Mouse (Mus musculus): Measurements from ENCODE around the gene Snd1. TPM values are rescaled to one million over a fixed set of nuclear protein-coding genes. Genes with fewer than 3 reads are reported as not detected.

Snd1 gene
- polyA plus RNA-seq, 2 experiments: 104 to 120 TPM

DNA sequence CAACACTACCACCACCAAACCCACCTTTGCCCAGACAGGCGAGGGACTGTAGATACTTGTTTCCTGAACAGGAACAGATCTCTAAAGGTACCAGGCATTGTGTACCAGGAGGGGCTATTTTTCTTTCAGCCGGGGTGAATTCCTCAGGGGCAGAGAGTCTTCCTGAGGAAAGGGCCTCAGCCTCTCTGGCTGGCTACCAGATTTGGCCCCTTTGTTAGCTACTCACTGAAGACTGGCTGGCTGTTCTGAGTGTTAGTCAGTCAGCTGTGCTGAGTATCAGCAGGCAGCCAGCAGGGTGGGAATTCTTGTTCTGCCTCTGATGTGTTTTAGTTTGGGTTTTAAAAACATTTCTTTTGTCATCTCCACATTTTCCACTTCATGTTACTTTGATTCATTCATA is 158.2 kb downstream of the Snd1 start:
- H3K27me3 ChIP-seq (ENCODE audit: control insufficient read depth, insufficient read depth, low read length): no peaks in the 10 kb centered on the region
- no peak overlapping the region for H3K4me3 ChIP-seq (replicated peaks; ENCODE audit: low read length)
- no peak overlapping the region for H3K9ac ChIP-seq (ENCODE audit: low read depth, low read length, severe bottlenecking)
- no peaks in the 10 kb centered on the region for H3K9me3 ChIP-seq (ENCODE audit: control insufficient read depth, low read length)
- H3K36me3 ChIP-seq (ENCODE audit: control insufficient read depth, insufficient read depth, low read length): no peaks in the 10 kb centered on the region
- H3K4me2 ChIP-seq (replicated peaks; ENCODE audit: low read depth, low read length, severe bottlenecking): no peak overlapping the region
- WGBS: 63% methylated on average over 2 of the region's 2 CpGs
- TF ChIP-seq POLR2A (IDR thresholded peaks at IDR 0.05; ENCODE audit: borderline replicate concordance, extremely low read depth, insufficient read depth, insufficient read length): no peak
- no peak overlapping the region for H3K27ac ChIP-seq (replicated peaks; ENCODE audit: low read depth, low read length)
- DNase-seq (ENCODE audit: low spot score) (no peak), ATAC-seq (ENCODE audit: low FRiP score, low read depth) (no peak)
- peaks cover 27% of the 10 kb centered on the region; the same call in 1 of the 2 replicates for H3K4me1 ChIP-seq (ENCODE audit: control insufficient read depth, insufficient read depth, low read length)

DNA sequence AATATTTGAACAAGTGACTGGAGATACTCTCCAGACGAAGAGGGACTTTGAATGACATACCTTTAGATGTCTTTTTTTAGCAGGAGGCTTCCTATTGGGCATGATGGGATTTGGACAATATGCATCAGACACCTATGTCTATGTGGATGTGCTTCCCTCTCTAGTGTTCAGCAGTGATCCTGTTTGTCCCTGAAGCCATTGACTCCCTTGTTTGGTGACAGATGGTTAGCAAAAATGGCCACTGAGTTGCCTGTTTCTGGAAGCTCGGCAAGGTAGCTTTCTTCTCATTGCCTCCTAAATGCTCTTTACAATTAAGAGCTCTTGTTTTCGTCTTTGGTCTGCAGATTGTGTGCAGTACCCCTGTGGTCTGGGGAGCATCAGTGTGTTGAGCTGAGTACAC is 158.7 kb downstream of the Snd1 start:
- H3K27ac ChIP-seq (replicated peaks; ENCODE audit: low read depth, low read length): no peak overlapping the region
- no peak for ATAC-seq (ENCODE audit: low FRiP score, low read depth)
- H3K27me3 ChIP-seq (ENCODE audit: control insufficient read depth, insufficient read depth, low read length): no peaks in the 10 kb centered on the region
- 58% methylated on average over 3 of the region's 3 CpGs for WGBS
- H3K9me3 ChIP-seq (ENCODE audit: control insufficient read depth, low read length): no peaks in the 10 kb centered on the region
- no peak overlapping the region for H3K4me2 ChIP-seq (replicated peaks; ENCODE audit: low read depth, low read length, severe bottlenecking)
- no peaks in the 10 kb centered on the region for H3K36me3 ChIP-seq (ENCODE audit: control insufficient read depth, insufficient read depth, low read length)
- peaks cover 27% of the 10 kb centered on the region; the same call in 1 of the 2 replicates for H3K4me1 ChIP-seq (ENCODE audit: control insufficient read depth, insufficient read depth, low read length)
- no peak for DNase-seq (ENCODE audit: low spot score)
- no peak overlapping the region for H3K9ac ChIP-seq (ENCODE audit: low read depth, low read length, severe bottlenecking)
- H3K4me3 ChIP-seq (replicated peaks; ENCODE audit: low read length): no peak overlapping the region
- TF ChIP-seq POLR2A (IDR thresholded peaks at IDR 0.05; ENCODE audit: borderline replicate concordance, extremely low read depth, insufficient read depth, insufficient read length): no peak

DNA sequence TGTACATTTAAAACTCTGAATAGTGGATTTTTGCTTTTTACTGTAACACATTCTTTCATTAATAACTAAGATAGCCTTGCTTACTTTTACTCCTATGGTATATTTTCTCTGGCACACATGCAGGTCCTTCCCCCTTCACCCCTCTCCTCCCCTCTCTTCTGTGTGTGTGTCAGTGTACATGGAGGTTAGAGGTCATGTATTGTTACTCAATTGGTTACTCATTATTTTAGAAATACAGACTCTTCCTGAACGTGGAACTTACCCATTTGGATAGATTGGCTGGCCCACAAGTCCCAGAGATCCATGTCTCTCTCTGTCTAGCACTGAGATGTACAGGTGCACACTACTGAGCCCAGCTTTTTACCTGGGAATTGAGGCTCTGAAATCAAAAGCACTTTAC is 160.2 kb downstream of the Snd1 start:
- no peak for ATAC-seq (ENCODE audit: low FRiP score, low read depth)

DNA sequence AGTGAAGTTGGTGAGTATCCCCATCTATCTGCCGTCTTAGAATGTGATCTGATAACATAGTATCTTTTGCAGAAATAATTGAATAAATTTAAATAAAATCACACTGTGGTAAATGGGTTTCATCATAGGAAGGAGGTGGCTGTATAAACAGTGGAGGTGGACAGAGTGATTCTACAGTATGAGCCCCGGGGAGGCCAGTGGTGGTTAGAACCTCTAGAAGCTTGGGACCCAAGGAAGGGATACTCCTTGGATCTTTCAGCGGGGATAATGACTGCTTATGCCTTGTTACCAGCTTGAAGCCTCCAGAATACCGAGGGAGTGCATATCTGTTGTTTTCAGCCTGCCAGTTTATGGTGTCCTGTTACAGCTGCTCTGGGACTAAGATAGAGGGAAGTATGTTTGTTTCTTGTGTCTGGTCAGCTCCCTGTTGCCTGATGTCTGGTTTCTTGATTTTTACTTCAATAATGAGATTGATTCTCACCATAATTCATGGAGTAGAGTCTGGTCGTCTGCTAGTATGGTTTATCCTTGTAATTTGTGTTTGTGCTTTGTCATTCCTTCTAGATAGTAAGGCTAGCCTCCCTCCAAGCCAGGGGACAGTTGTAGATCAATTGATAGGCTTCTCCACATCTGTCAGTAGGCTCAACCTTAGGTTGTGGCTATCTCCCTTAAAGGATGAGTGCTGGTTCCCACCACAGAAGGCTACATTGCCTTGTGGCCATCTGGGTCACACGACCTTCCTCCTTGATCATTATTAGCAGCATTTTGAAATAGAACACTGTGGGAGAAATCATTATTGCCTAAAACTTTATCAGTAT is 160.8 kb downstream of the Snd1 start:
- Histone ChIP-seq H3K27ac (replicated peaks; ENCODE audit: low read depth, low read length) (no peak overlapping the region), H3K27me3 (ENCODE audit: control insufficient read depth, insufficient read depth, low read length) (no peaks in the 10 kb centered on the region), H3K4me2 (replicated peaks; ENCODE audit: low read depth, low read length, severe bottlenecking) (no peak overlapping the region), H3K4me1 (ENCODE audit: control insufficient read depth, insufficient read depth, low read length) (peaks cover 27% of the 10 kb centered on the region; the same call in 1 of the 2 replicates), H3K36me3 (ENCODE audit: control insufficient read depth, insufficient read depth, low read length) (no peaks in the 10 kb centered on the region), H3K4me3 (replicated peaks; ENCODE audit: low read length) (no peak overlapping the region), H3K9me3 (ENCODE audit: control insufficient read depth, low read length) (no peaks in the 10 kb centered on the region), H3K9ac (ENCODE audit: low read depth, low read length, severe bottlenecking) (no peak overlapping the region)
- ATAC-seq (ENCODE audit: low FRiP score, low read depth) (no peak), DNase-seq (ENCODE audit: low spot score) (no peak)
- WGBS: 72% methylated on average over 6 of the region's 6 CpGs
- no peak for TF ChIP-seq POLR2A (IDR thresholded peaks at IDR 0.05; ENCODE audit: borderline replicate concordance, extremely low read depth, insufficient read depth, insufficient read length)

More for the DNA sequence above, 160.2 kb downstream of the Snd1 start:
- no peaks in the 10 kb centered on the region for H3K36me3 ChIP-seq (ENCODE audit: control insufficient read depth, insufficient read depth, low read length)
- H3K4me2 ChIP-seq (replicated peaks; ENCODE audit: low read depth, low read length, severe bottlenecking): no peak overlapping the region
- no peak overlapping the region for H3K9ac ChIP-seq (ENCODE audit: low read depth, low read length, severe bottlenecking)
- no peak for DNase-seq (ENCODE audit: low spot score)
- no peak for TF ChIP-seq POLR2A (IDR thresholded peaks at IDR 0.05; ENCODE audit: borderline replicate concordance, extremely low read depth, insufficient read depth, insufficient read length)
- H3K27me3 ChIP-seq (ENCODE audit: control insufficient read depth, insufficient read depth, low read length): no peaks in the 10 kb centered on the region
- no peaks in the 10 kb centered on the region for H3K9me3 ChIP-seq (ENCODE audit: control insufficient read depth, low read length)
- WGBS: 80% methylated on average over 1 of the region's 1 CpGs
- no peak overlapping the region for H3K27ac ChIP-seq (replicated peaks; ENCODE audit: low read depth, low read length)
- no peak overlapping the region for H3K4me3 ChIP-seq (replicated peaks; ENCODE audit: low read length)
- H3K4me1 ChIP-seq (ENCODE audit: control insufficient read depth, insufficient read depth, low read length): peaks cover 27% of the 10 kb centered on the region; the same call in 1 of the 2 replicates

DNA sequence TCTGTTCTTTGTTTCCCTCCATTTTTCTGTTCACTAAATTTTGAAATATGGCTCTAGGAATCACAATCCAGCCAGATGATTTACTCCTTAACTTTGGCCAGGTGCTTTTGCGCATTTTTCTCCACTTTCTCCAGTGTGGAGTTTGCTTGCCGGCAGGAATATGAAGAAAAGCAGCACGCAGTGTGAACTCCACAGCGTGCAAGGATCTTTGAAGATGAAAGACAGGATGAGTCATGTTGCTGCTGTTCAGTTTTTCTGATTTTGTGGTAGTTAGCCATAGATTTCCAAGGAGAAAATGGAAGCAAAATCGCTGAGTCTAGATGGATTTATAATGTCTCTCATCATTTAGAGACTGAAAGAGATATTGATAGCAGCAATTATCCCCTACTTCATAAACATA is 165.1 kb downstream of the Snd1 start:
- peaks cover 17% of the 10 kb centered on the region; the same call in 1 of the 2 replicates for H3K4me1 ChIP-seq (ENCODE audit: control insufficient read depth, insufficient read depth, low read length)
- no peak for TF ChIP-seq POLR2A (IDR thresholded peaks at IDR 0.05; ENCODE audit: borderline replicate concordance, extremely low read depth, insufficient read depth, insufficient read length)
- no peak overlapping the region for H3K27ac ChIP-seq (replicated peaks; ENCODE audit: low read depth, low read length)
- H3K27me3 ChIP-seq (ENCODE audit: control insufficient read depth, insufficient read depth, low read length): no peaks in the 10 kb centered on the region
- H3K4me2 ChIP-seq (replicated peaks; ENCODE audit: low read depth, low read length, severe bottlenecking): no peak overlapping the region
- DNase-seq (ENCODE audit: low spot score): no peak
- no peak overlapping the region for H3K9ac ChIP-seq (ENCODE audit: low read depth, low read length, severe bottlenecking)
- ATAC-seq (ENCODE audit: low FRiP score, low read depth): no peak
- H3K36me3 ChIP-seq (ENCODE audit: control insufficient read depth, insufficient read depth, low read length): no peaks in the 10 kb centered on the region
- no peak overlapping the region for H3K4me3 ChIP-seq (replicated peaks; ENCODE audit: low read length)
- WGBS: 89% methylated on average over 5 of the region's 5 CpGs
- H3K9me3 ChIP-seq (ENCODE audit: control insufficient read depth, low read length): no peaks in the 10 kb centered on the region
